Comparison of ENCODE assay signal across 8 mouse cellular contexts in genomic region chr1:166319132-166319698, GRCm38 (mm10). TPM values are rescaled to one million over a fixed set of nuclear protein-coding genes. Genes with fewer than 3 reads are reported as not detected.
DNase-seq lines count a peak whose midpoint lies in the region; ATAC-seq lines count a peak whose summit lies in the region.

No protein-coding gene starts in this region.

- intact Hi-C loops in heart, postnatal 10 days (cut with DNase I), result loop anchor here (1.0 to 10.0 kb wide), 3 partner anchors 107 to 544 kb away; no protein-coding TSS in a partner anchor

- ATAC-seq in frontal cortex, adult (ENCODE audit: low TSS enrichment), result peak; percentile 39

- DNase-seq in frontal cortex, postnatal 10 days (ENCODE audit: low spot score in 2 of 2), result no peak
- peak; percentile 63 to 92 for DNase-seq in adrenal gland, adult (ENCODE audit: inconsistent age in 2 of 2, low spot score in 1 of 2)
- peak; percentile 90 for DNase-seq in embryo, embryonic 10.5 days (ENCODE audit: low spot score)
- DNase-seq in heart, postnatal 10 days, result peak; percentile 60 to 75
- DNase-seq in kidney, postnatal 25 days, result peak; percentile 77 to 81
- DNase-seq in mesoderm, embryonic 11.5 days (ENCODE audit: low read depth, low spot score), result peak; percentile 75
- DNase-seq in right cerebral cortex, postnatal 4 days, result peak; percentile 61

RNA-seq across cellular contexts. Expression of gene Tada1, which starts 59.7 kb away (rescaled TPM):
- total RNA-seq in heart, postnatal 10 days (2021), result 10 to 100 TPM; 13.9 to 15.6 TPM

Comparison
In these comparisons a context has a peak if more than half of its experiments do, and no peak if none do; other contexts are left out.
1. DNase-seq: peak in adrenal gland, adult (2 of 2), embryo, embryonic 10.5 days (single experiment), heart, postnatal 10 days (2 of 2), kidney, postnatal 25 days (2 of 2), mesoderm, embryonic 11.5 days (single experiment) and right cerebral cortex, postnatal 4 days (single experiment); none in frontal cortex, postnatal 10 days (0 of 2).